17 mouse cellular contexts compared by ENCODE assay signal in the genomic region with DNA sequence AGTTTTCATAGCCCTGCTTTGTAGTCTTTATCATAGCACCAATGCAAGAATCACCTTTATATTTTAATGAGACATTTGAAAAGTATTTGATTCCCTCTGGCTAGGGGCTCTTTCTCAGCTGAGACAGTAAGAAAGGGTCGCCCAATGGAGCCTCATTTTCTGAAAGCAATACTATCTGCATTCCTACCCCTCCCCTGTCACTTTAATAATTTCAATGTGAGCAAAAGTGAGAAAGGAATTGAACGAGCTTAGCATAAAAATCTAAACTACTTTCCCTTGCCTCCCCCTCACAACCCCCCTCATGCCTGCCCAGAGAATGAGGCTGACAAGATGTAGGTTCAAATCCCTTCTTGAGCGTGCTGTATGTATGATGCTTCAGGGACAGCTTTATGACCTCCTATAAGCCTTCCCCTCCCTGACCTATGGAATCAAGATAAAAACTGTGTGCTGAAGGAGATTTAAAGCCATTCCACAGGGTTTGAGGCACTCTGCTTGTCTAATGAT.
DNase-seq lines count a peak whose midpoint lies in the region; ATAC-seq and TF ChIP-seq lines count a peak whose summit lies in the region.
"Had no signal": no experiment of that assay in that cellular context is flagged by ENCODE, and none has a peak within 500 bp of the region (broad histone marks: within the 10 kb centered on the region; RNA-seq: fewer than 3 reads in every experiment).

No protein-coding gene starts in this region.

- TF ChIP-seq CTCF in heart, adult 2 months (IDR thresholded peaks at IDR 0.05): no peak

- no peaks in the 10 kb centered on the region for H3K36me3 ChIP-seq in heart, embryonic 13.5 days
- H3K36me3 ChIP-seq in heart, adult 2 months (ENCODE audit: control insufficient read depth, insufficient read depth, low read length): no peaks in the 10 kb centered on the region
- no peaks in the 10 kb centered on the region for H3K36me3 ChIP-seq in hindbrain, embryonic 15.5 days
- no peaks in the 10 kb centered on the region for H3K36me3 ChIP-seq in hindbrain, embryonic 12.5 days
- H3K36me3 ChIP-seq in forebrain, embryonic 14.5 days (ENCODE audit: control insufficient read depth, insufficient read depth, low read length): no peaks in the 10 kb centered on the region
- no peaks in the 10 kb centered on the region for H3K36me3 ChIP-seq in midbrain, embryonic 16.5 days (ENCODE audit: control insufficient read depth, insufficient read depth, low read length)
- H3K36me3 ChIP-seq: limb, embryonic 13.5 days had no signal

- no peak for DNase-seq in heart, adult 2 months
- DNase-seq in forebrain, embryonic 14.5 days (ENCODE audit: low spot score): no peak
- DNase-seq: adrenal gland, postnatal 10 days; B cell, adult 2 months; cerebellum, adult 11 months; cerebellum, postnatal 25 days; gastrocnemius, postnatal 10 days; kidney, adult 9 months; kidney, postnatal 36 days; thymus, postnatal 4 days had no signal

- no peaks in the 10 kb centered on the region for H3K27me3 ChIP-seq in heart, embryonic 13.5 days (replicated peaks)
- H3K27me3 ChIP-seq in heart, adult 2 months (ENCODE audit: control insufficient read depth, insufficient read depth, low read length): no peaks in the 10 kb centered on the region
- H3K27me3 ChIP-seq in hindbrain, embryonic 15.5 days: no peaks in the 10 kb centered on the region
- no peaks in the 10 kb centered on the region for H3K27me3 ChIP-seq in hindbrain, embryonic 12.5 days
- no peaks in the 10 kb centered on the region for H3K27me3 ChIP-seq in forebrain, embryonic 14.5 days (replicated peaks; ENCODE audit: control insufficient read depth, insufficient read depth, low read length)
- no peaks in the 10 kb centered on the region for H3K27me3 ChIP-seq in midbrain, embryonic 16.5 days (ENCODE audit: control insufficient read depth, insufficient read depth, low read depth, low read length)
- H3K27me3 ChIP-seq: limb, embryonic 13.5 days had no signal

- peak overlapping the region; percentile 17; the same call in 1 of the 2 replicates for H3K9ac ChIP-seq in heart, embryonic 13.5 days
- no peak overlapping the region for H3K9ac ChIP-seq in heart, adult 2 months (ENCODE audit: low read depth, low read length)
- H3K9ac ChIP-seq in hindbrain, embryonic 15.5 days: no peak overlapping the region
- H3K9ac ChIP-seq in hindbrain, embryonic 12.5 days: no peak overlapping the region
- peak overlapping the region; percentile 4; the same call in 1 of the 2 replicates for H3K9ac ChIP-seq in forebrain, embryonic 14.5 days (ENCODE audit: low read length)
- H3K9ac ChIP-seq in midbrain, embryonic 16.5 days (ENCODE audit: low read depth, low read length): no peak overlapping the region
- H3K9ac ChIP-seq: limb, embryonic 13.5 days; liver, embryonic 14.5 days had no signal

- no peaks in the 10 kb centered on the region for H3K9me3 ChIP-seq in heart, embryonic 13.5 days
- no peaks in the 10 kb centered on the region for H3K9me3 ChIP-seq in hindbrain, embryonic 15.5 days
- no peaks in the 10 kb centered on the region for H3K9me3 ChIP-seq in hindbrain, embryonic 12.5 days (replicated peaks)
- no peaks in the 10 kb centered on the region for H3K9me3 ChIP-seq in forebrain, embryonic 14.5 days (replicated peaks; ENCODE audit: control insufficient read depth, low read length)
- no peaks in the 10 kb centered on the region for H3K9me3 ChIP-seq in midbrain, embryonic 16.5 days (replicated peaks; ENCODE audit: control insufficient read depth, low read length, poor library complexity, severe bottlenecking)
- H3K9me3 ChIP-seq: limb, embryonic 13.5 days had no signal

- H3K4me1 ChIP-seq in heart, embryonic 13.5 days: peaks cover 50% of the 10 kb centered on the region
- H3K4me1 ChIP-seq in heart, adult 2 months (ENCODE audit: control insufficient read depth, insufficient read depth, low read length): no peaks in the 10 kb centered on the region
- H3K4me1 ChIP-seq in hindbrain, embryonic 15.5 days (replicated peaks): no peaks in the 10 kb centered on the region; the same call in 1 of the 2 replicates
- peaks cover 10% of the 10 kb centered on the region; the same call in 1 of the 2 replicates for H3K4me1 ChIP-seq in hindbrain, embryonic 12.5 days
- H3K4me1 ChIP-seq in forebrain, embryonic 14.5 days (ENCODE audit: control insufficient read depth, insufficient read depth, low read length): peaks cover 11% of the 10 kb centered on the region
- H3K4me1 ChIP-seq in midbrain, embryonic 16.5 days (ENCODE audit: control insufficient read depth, insufficient read depth, low read length): peaks cover 8% of the 10 kb centered on the region; the same call in 1 of the 2 replicates

- ATAC-seq in heart, embryonic 13.5 days (ENCODE audit: extremely low read depth, insufficient number of reproducible peaks, low FRiP score, low TSS enrichment): no peak
- ATAC-seq in hindbrain, embryonic 15.5 days (ENCODE audit: low FRiP score, low read depth): no peak
- ATAC-seq in hindbrain, embryonic 12.5 days (ENCODE audit: low FRiP score): no peak
- ATAC-seq in forebrain, embryonic 14.5 days: peak; percentile 28; the same call in 1 of the 2 replicates
- peak; percentile 61 for ATAC-seq in midbrain, embryonic 16.5 days
- ATAC-seq in megakaryocyte progenitor cell, adult 5-6 weeks (replicated peaks; ENCODE audit: poor library complexity): no peak

- no peak for TF ChIP-seq EP300 in heart, adult 2 months (IDR thresholded peaks at IDR 0.05; ENCODE audit: insufficient read depth, low read depth, low read length)

- H3K79me2 ChIP-seq in heart, adult 2 months (replicated peaks; ENCODE audit: control insufficient read depth, insufficient read depth, low read length): no peaks in the 10 kb centered on the region

- peak overlapping the region; percentile 84 for H3K27ac ChIP-seq in heart, embryonic 13.5 days (replicated peaks)
- H3K27ac ChIP-seq in heart, adult 2 months: no peak overlapping the region
- H3K27ac ChIP-seq in hindbrain, embryonic 15.5 days (replicated peaks): 0 out of 2 replicates have a peak overlapping the region, but pooled peaks have one; percentile 19
- no peak overlapping the region for H3K27ac ChIP-seq in hindbrain, embryonic 12.5 days
- H3K27ac ChIP-seq in forebrain, embryonic 14.5 days (ENCODE audit: low read depth, low read length): peak overlapping the region; percentile 63; the same call in 1 of the 2 replicates
- H3K27ac ChIP-seq in midbrain, embryonic 16.5 days (ENCODE audit: low read length): peak overlapping the region; percentile 60
- H3K27ac ChIP-seq: limb, embryonic 13.5 days; liver, embryonic 14.5 days had no signal

- intact Hi-C loops in heart, adult 2 months (cut with DNase I): no loop called here

- H3K4me2 ChIP-seq in heart, embryonic 13.5 days: no peak overlapping the region
- H3K4me2 ChIP-seq in hindbrain, embryonic 15.5 days: no peak overlapping the region
- no peak overlapping the region for H3K4me2 ChIP-seq in hindbrain, embryonic 12.5 days (replicated peaks)
- H3K4me2 ChIP-seq in forebrain, embryonic 14.5 days (ENCODE audit: low read length): no peak overlapping the region
- no peak overlapping the region for H3K4me2 ChIP-seq in midbrain, embryonic 16.5 days (ENCODE audit: low read length)
- H3K4me2 ChIP-seq: limb, embryonic 13.5 days had no signal

- 43% methylated on average over 3 of the region's 3 CpGs for WGBS in heart, embryonic 13.5 days
- WGBS in heart, adult 2 months: 68% methylated on average over 3 of the region's 3 CpGs
- WGBS in hindbrain, embryonic 15.5 days: 47% methylated on average over 3 of the region's 3 CpGs
- WGBS in hindbrain, embryonic 12.5 days: 56% methylated on average over 3 of the region's 3 CpGs
- 5% methylated on average over 3 of the region's 3 CpGs for WGBS in forebrain, embryonic 14.5 days
- WGBS in midbrain, embryonic 16.5 days: 24% methylated on average over 3 of the region's 3 CpGs

- no peak overlapping the region for H3K4me3 ChIP-seq in heart, embryonic 13.5 days
- H3K4me3 ChIP-seq in heart, adult 2 months: no peak overlapping the region
- no peak overlapping the region for H3K4me3 ChIP-seq in hindbrain, embryonic 15.5 days
- no peak overlapping the region for H3K4me3 ChIP-seq in hindbrain, embryonic 12.5 days
- H3K4me3 ChIP-seq in forebrain, embryonic 14.5 days (ENCODE audit: low read depth, low read length): no peak overlapping the region
- H3K4me3 ChIP-seq in midbrain, embryonic 16.5 days (ENCODE audit: low read depth, low read length): no peak overlapping the region
- H3K4me3 ChIP-seq: limb, embryonic 13.5 days had no signal

- TF ChIP-seq POLR2A in heart, adult 2 months (IDR thresholded peaks at IDR 0.05; ENCODE audit: insufficient read depth, low read depth, low read length): no peak

Comparison
In these comparisons a context has a peak if more than half of its experiments do, and no peak if none do; other contexts are left out.
1. H3K27ac ChIP-seq: peak in heart, embryonic 13.5 days (single experiment), hindbrain, embryonic 15.5 days (single experiment), forebrain, embryonic 14.5 days (single experiment) and midbrain, embryonic 16.5 days (single experiment); none in heart, adult 2 months (single experiment) and hindbrain, embryonic 12.5 days (single experiment).
2. H3K9ac ChIP-seq: peak in heart, embryonic 13.5 days (single experiment) and forebrain, embryonic 14.5 days (single experiment); none in heart, adult 2 months (single experiment), hindbrain, embryonic 15.5 days (single experiment), hindbrain, embryonic 12.5 days (single experiment) and midbrain, embryonic 16.5 days (single experiment).
3. ATAC-seq: peak in forebrain, embryonic 14.5 days (single experiment) and midbrain, embryonic 16.5 days (single experiment); none in heart, embryonic 13.5 days (single experiment), hindbrain, embryonic 15.5 days (single experiment), hindbrain, embryonic 12.5 days (single experiment) and megakaryocyte progenitor cell, adult 5-6 weeks (single experiment).